Mouse (Mus musculus) forebrain, embryonic 13.5 days (tissue): ENCODE results near the gene Rin1. TPM values are rescaled to one million over a fixed set of nuclear protein-coding genes. Genes with fewer than 3 reads are reported as not detected.

ENCODE experiments used
- ATAC-seq: fragments of 200-750 bp; cut with Nextera tagmentation; 2 replicates; pipeline ENCODE4 v1.8.0; 2017
- H3K27ac ChIP-seq: fragments of 300-500 bp; sonication (generic); 2 replicates; pipeline ENCODE4 v1.5.1; 2015; ENCODE audit warnings: inconsistent platforms, mild to moderate bottlenecking, moderate library complexity
- H3K27me3 ChIP-seq: fragments of 300-500 bp; sonication (generic); 2 replicates; pipeline ENCODE4 v1.6.1; 2015; ENCODE audit warnings: mild to moderate bottlenecking, inconsistent platforms
- H3K36me3 ChIP-seq: fragments of 300-500 bp; sonication (generic); 2 replicates; pipeline ENCODE4 v1.6.1; 2015; ENCODE audit warnings: mild to moderate bottlenecking, inconsistent platforms; ENCODE audit not compliant: poor library complexity, severe bottlenecking
- H3K4me1 ChIP-seq: fragments of 300-500 bp; sonication (generic); 2 replicates; pipeline ENCODE4 v1.6.1; 2015; ENCODE audit warnings: inconsistent platforms
- H3K4me2 ChIP-seq: fragments of 300-500 bp; sonication (generic); 2 replicates; pipeline ENCODE4 v1.6.1; 2015; ENCODE audit warnings: inconsistent platforms, mild to moderate bottlenecking, moderate library complexity
- H3K4me3 ChIP-seq: fragments of 300-500 bp; sonication (generic); 2 replicates; pipeline ENCODE4 v1.5.1; 2015; ENCODE audit warnings: mild to moderate bottlenecking, inconsistent platforms
- H3K9ac ChIP-seq: fragments of 300-500 bp; sonication (generic); 2 replicates; pipeline ENCODE4 v1.6.1; 2015; ENCODE audit warnings: mild to moderate bottlenecking, inconsistent platforms
- H3K9me3 ChIP-seq: fragments of 300-500 bp; sonication (generic); replicated peaks from 2 replicates; pipeline ENCODE4 v1.6.1; 2016; ENCODE audit warnings: inconsistent platforms
- WGBS: fragments of 180-500 bp; shearing (Covaris S2); methylation state at CpG from one replicate; pipeline ENCODE4 v1.1.7; 2015; 5-methylcytosine and 5-hydroxymethylcytosine counted together
- polyA plus RNA-seq: library from polyadenylated mRNA; unstranded; fragments of >200 nt; fragmentation: Nextera tagmentation; extraction: Ambion mirVana; gene quantifications from 2 replicates; pipeline ENCODE4 v1.2.1, GENCODE M21; 2015

The Rin1 gene
- polyA plus RNA-seq, 1 experiment from 2014 or later = 0.62 TPM

DNA sequence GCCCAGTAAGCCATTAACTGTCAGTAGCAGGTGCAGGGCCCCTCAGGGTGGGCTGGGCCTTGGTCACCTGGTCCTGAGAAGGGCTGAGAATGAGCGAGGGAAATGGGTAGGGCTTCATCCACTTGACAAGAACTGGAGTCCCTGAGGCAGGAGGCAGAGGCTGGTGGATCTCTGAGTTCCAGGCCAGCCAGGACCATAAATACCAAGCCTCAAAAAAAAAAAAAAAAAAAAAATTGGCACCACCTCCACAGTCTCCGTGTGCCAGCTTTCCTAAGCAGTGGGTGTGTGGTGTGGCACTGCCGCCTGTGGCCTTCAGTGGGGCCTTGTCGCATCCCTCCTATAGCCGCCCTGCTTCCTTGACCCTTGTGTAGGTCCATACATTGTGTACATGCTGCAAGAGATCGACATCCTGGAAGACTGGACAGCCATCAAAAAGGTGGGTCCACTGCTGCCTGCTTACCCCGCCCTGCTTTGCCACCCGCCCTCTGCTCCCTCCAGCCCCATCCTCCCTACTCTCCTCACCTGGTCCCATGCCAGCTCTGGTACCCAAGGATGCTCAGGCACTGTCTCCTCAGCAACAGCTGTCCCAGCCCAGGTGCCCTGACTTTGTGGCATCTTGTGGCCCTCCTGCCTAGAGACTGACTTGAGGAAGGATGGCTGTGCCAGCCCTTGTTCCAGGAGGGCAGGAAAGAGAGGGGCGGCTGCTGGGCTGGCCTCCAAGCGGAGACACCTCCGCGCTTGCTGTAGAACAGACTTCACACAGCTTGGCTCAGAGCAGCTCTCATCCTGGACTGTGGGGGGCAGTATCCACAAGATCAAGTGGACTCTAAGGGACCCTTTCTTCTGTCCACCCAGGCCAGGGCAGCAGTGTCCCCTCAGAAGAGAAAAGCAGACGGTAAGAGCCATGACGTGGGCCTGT lies 1.9 kb upstream of the Rin1 start:
- Histone ChIP-seq H3K27me3 (peaks cover 35% of the 10 kb centered on the region), H3K4me1 (peaks cover 11% of the 10 kb centered on the region)
- 84% methylated on average over 14 of the region's 14 CpGs for WGBS

GRCm38 (mm10) chr19:5049325-5049724 lies 956 bp upstream of the Rin1 start:
- Histone ChIP-seq H3K4me2 (no peak overlapping the region), H3K27ac (no peak overlapping the region), H3K4me1 (peaks cover 11% of the 10 kb centered on the region), H3K36me3 (peaks cover 49% of the 10 kb centered on the region), H3K27me3 (peaks cover 42% of the 10 kb centered on the region), H3K9me3 (no peaks in the 10 kb centered on the region), H3K9ac (no peak overlapping the region), H3K4me3 (no peak overlapping the region)
- WGBS = 67% methylated on average over 6 of the region's 6 CpGs
- ATAC-seq = no peak

More for the DNA sequence above, 1.9 kb upstream of the Rin1 start:
- Histone ChIP-seq H3K27ac (no peak overlapping the region), H3K36me3 (peaks cover 58% of the 10 kb centered on the region), H3K4me3 (no peak overlapping the region), H3K9ac (no peak overlapping the region), H3K4me2 (no peak overlapping the region), H3K9me3 (no peaks in the 10 kb centered on the region)
- ATAC-seq = no peak

DNA sequence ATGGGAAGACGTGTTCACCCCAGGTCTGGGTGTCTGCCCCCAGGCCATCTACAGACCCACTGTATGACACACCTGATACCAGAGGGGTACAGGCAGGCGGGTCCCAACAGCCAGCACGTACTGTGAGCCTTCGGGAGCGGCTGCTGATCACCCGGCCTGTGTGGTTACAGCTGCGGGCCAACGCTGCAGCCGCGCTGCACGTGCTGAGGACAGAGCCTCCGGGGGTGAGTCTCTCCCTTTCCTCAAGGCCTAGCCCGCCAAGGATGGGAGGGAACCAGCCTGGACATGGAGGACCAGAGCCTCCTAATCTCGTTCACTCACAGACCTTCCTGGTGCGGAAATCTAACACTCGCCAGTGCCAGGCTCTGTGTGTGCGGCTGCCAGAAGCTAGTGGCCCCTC lies 750 bp downstream of the Rin1 start:
- Histone ChIP-seq H3K27ac (peak overlapping the region; percentile 26; the same call in 1 of the 2 replicates), H3K9me3 (no peaks in the 10 kb centered on the region), H3K27me3 (peaks cover 48% of the 10 kb centered on the region), H3K4me2 (peak overlapping the region; percentile 17; the same call in 1 of the 2 replicates), H3K4me1 (peaks cover 11% of the 10 kb centered on the region), H3K36me3 (peaks cover 39% of the 10 kb centered on the region), H3K4me3 (no peak overlapping the region), H3K9ac (peak overlapping the region; percentile 23; the same call in 1 of the 2 replicates)
- no peak; the same call in 1 of the 2 replicates for ATAC-seq
- WGBS = 4% methylated on average over 17 of the region's 17 CpGs

DNA sequence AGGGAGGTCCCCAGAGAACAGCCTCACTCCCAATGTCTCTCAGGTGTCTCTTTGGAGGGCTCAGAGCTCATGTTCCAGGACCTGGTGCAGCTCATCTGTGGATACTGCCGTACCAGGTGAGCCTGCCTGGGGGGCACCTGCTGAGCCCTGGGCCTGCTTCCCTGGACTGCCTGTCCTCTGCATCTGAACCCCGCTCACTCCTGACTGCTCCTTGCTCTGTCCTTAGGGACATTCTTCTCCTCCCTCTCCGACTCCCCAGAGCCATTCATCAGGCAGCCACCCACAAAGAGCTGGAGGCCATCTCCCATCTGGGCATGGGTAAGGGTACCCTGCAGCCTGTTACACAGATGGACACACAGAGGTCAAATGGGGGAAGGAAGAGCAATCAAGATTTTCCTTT lies 1.2 kb downstream of the Rin1 start:
- Histone ChIP-seq H3K9me3 (no peaks in the 10 kb centered on the region), H3K4me1 (peaks cover 14% of the 10 kb centered on the region), H3K27me3 (peaks cover 48% of the 10 kb centered on the region), H3K9ac (no peak overlapping the region), H3K4me3 (no peak overlapping the region), H3K4me2 (no peak overlapping the region), H3K36me3 (peaks cover 35% of the 10 kb centered on the region), H3K27ac (no peak overlapping the region)
- WGBS = 48% methylated on average over 3 of the region's 3 CpGs
- ATAC-seq = no peak

DNA sequence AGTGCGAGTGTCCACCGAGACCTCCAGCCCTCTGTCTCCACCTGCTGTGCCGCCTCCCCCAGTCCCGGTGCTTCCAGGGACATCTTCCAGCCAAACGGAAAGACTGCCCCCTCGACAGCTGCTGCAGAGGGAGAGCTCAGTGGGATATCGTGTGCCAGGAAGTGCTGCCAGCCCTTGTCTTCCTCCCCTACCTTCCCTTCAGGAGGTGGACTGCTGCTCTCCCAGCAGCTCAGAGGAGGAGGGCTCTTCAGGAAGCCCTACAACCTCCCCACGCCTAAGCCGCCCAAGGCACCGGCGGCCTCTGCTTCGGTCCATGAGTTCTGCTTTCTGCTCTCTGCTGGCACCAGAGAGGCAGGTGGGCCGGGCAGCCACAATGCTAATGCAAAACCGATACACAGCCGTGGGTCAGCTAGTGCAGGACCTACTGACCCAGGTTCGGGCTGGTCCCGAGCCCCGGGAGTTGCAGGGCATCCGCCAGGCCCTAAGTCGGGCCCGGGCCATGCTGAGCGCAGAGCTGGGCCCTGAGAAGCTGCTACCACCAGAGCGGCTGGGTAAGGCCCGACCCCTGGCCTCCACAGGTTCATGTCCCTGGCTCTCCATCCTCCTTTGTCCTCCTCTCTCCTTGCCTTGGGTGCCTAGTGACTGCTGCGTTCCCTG lies 2.0 kb downstream of the Rin1 start:
- H3K4me3 ChIP-seq = no peak overlapping the region
- no peak overlapping the region for H3K9ac ChIP-seq
- H3K27me3 ChIP-seq = peaks cover 48% of the 10 kb centered on the region
- H3K27ac ChIP-seq = no peak overlapping the region
- peaks cover 16% of the 10 kb centered on the region for H3K4me1 ChIP-seq
- ATAC-seq = no peak
- peaks cover 27% of the 10 kb centered on the region for H3K36me3 ChIP-seq
- WGBS = 32% methylated on average over 25 of the region's 25 CpGs
- no peaks in the 10 kb centered on the region for H3K9me3 ChIP-seq
- H3K4me2 ChIP-seq = no peak overlapping the region

DNA sequence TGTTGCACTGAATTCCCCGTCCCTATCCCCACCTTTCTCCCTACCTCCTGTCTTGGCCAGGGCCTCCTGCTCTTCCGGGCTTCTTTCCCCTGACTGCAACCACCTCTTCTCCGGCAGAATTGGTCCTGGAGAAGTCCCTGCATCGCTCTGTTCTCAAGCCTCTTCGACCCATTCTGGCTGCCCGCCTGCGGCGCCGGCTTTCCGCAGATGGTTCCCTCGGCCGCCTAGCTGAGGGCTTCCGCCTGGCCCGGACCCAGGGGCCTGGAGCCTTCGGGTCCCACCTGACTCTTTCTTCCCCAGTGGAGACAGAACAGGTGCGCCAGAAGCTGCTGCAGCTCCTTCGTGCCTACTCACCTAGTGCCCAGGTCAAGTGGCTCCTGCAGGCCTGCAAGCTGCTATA lies 2.6 kb downstream of the Rin1 start:
- H3K9ac ChIP-seq = no peak overlapping the region
- peaks cover 48% of the 10 kb centered on the region for H3K27me3 ChIP-seq
- no peak overlapping the region for H3K4me2 ChIP-seq
- peaks cover 16% of the 10 kb centered on the region for H3K4me1 ChIP-seq
- H3K9me3 ChIP-seq = no peaks in the 10 kb centered on the region
- H3K4me3 ChIP-seq = no peak overlapping the region
- H3K36me3 ChIP-seq = peaks cover 21% of the 10 kb centered on the region
- 59% methylated on average over 17 of the region's 17 CpGs for WGBS
- no peak overlapping the region for H3K27ac ChIP-seq
- ATAC-seq = no peak

DNA sequence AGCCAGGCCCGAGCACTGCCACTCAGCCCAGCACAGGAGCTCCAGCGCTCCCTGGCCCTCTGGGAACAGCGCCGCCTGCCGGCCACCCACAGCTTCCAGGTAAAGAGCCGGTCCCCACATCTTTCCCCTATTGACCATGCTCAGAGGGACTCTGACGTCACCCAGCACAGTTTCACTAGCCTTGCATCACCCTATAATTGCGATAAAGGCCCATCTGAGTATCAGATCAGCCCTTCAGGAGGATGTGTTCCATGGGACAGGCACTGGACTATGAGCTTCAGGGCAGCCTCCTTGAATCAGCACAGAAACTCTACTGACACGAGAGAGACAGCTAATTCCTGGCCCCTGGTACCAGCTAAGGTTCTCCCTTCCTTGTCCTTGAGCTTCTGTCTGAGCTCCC lies 3.6 kb downstream of the Rin1 start:
- peak; percentile 16; the same call in 1 of the 2 replicates for ATAC-seq
- H3K27me3 ChIP-seq = peaks cover 48% of the 10 kb centered on the region
- peaks cover 11% of the 10 kb centered on the region for H3K36me3 ChIP-seq
- peaks cover 21% of the 10 kb centered on the region for H3K4me1 ChIP-seq
- H3K4me2 ChIP-seq = no peak overlapping the region
- no peak overlapping the region for H3K9ac ChIP-seq
- no peak overlapping the region for H3K4me3 ChIP-seq
- 19% methylated on average over 9 of the region's 9 CpGs for WGBS
- H3K9me3 ChIP-seq = no peaks in the 10 kb centered on the region
- no peak overlapping the region for H3K27ac ChIP-seq

DNA sequence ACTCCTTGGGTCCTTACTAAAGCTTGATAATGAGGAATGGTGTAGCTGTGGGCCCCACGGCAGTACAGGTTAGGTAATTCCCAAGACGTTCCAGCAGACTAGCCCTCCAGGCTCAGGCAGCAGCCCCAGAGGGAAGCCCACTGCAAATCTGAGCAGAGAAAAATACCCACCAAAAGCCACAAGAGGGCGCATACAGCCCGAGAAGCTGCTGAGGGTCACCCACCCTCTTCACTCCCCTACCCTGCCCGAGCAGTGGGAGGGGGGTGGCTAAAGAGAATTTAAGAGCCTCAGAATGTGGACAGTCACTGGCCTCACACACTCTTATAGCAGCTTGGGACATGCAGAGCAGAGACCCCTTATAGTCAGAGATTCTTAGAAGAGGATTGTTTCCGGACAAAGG lies 6.0 kb downstream of the Rin1 start:
- Histone ChIP-seq H3K27ac (no peak overlapping the region), H3K27me3 (peaks cover 35% of the 10 kb centered on the region), H3K4me2 (no peak overlapping the region), H3K36me3 (no peaks in the 10 kb centered on the region), H3K9me3 (no peaks in the 10 kb centered on the region), H3K4me1 (peaks cover 21% of the 10 kb centered on the region), H3K9ac (no peak overlapping the region), H3K4me3 (no peak overlapping the region)
- ATAC-seq = peak; percentile 71
- WGBS = 11% methylated on average over 6 of the region's 6 CpGs

GRCm38 (mm10) chr19:5057876-5058775 lies 7.8 kb downstream of the Rin1 start:
- no peaks in the 10 kb centered on the region for H3K9me3 ChIP-seq
- ATAC-seq = no peak
- WGBS = 27% methylated on average over 16 of the region's 16 CpGs

GRCm38 (mm10) chr19:5058801-5059771 lies 8.8 kb downstream of the Rin1 start:
- H3K9ac ChIP-seq = no peak overlapping the region
- H3K27me3 ChIP-seq = peaks cover 8% of the 10 kb centered on the region
- no peak overlapping the region for H3K4me3 ChIP-seq
- WGBS = 19% methylated on average over 10 of the region's 10 CpGs
- peaks cover 21% of the 10 kb centered on the region for H3K4me1 ChIP-seq
- no peak for ATAC-seq
- H3K4me2 ChIP-seq = no peak overlapping the region
- H3K9me3 ChIP-seq = no peaks in the 10 kb centered on the region
- H3K36me3 ChIP-seq = no peaks in the 10 kb centered on the region
- H3K27ac ChIP-seq = no peak overlapping the region

More at GRCm38 (mm10) chr19:5057876-5058775, 7.8 kb downstream of the Rin1 start:
- Histone ChIP-seq H3K4me3 (no peak overlapping the region), H3K9ac (no peak overlapping the region), H3K27me3 (peaks cover 16% of the 10 kb centered on the region), H3K36me3 (no peaks in the 10 kb centered on the region), H3K4me2 (no peak overlapping the region), H3K4me1 (peaks cover 21% of the 10 kb centered on the region), H3K27ac (no peak overlapping the region)
